Mouse (Mus musculus) lung, postnatal 14 days (tissue): ENCODE data around the gene Ncf2.

Experiments
- DNase-seq: peaks from one replicate; pipeline ENCODE4 v3.0.0; 2021

Ncf2 gene

DNA sequence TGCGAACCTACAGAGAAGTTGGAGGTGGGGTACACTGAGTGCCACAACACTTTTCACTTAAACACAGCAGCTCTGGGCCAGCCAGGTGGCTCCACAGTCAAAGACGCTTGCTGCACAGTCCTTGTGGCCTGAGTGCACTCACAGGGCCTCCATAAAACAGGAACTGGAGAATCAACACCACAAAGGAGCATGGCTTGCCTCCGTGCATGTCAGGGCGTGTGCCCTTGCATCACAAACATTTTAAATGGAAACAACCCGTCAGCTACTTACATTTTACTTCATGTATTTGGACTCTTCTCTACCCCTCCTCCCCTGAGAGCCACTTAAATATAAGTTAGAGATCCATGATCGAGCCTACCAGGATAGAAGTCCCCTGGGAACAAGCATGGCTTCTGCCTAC is 32.3 kb downstream of the Ncf2 start:
- no peak for DNase-seq

DNA sequence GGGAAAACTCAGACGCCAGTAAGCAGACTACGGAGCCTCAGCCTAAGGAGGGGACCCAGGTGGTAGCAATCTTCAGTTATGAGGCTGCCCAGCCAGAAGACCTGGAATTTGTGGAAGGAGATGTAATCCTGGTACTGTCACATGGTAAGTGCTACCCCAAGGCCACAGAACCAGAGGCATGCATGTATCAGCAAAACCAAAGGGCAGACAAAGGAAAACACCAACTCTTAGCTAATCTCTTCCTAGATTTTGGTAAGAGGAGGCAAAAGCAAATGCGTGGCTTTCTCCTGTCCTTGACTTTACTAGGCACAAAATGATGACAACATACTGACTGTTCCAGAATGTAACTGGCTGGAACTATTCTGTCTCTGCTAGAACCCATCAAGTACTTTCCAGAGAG is 35.1 kb downstream of the Ncf2 start:
- DNase-seq = no peak

GRCm38 (mm10) chr1:152838026-152838702 is 38.2 kb downstream of the Ncf2 start:
- DNase-seq = no peak

DNA sequence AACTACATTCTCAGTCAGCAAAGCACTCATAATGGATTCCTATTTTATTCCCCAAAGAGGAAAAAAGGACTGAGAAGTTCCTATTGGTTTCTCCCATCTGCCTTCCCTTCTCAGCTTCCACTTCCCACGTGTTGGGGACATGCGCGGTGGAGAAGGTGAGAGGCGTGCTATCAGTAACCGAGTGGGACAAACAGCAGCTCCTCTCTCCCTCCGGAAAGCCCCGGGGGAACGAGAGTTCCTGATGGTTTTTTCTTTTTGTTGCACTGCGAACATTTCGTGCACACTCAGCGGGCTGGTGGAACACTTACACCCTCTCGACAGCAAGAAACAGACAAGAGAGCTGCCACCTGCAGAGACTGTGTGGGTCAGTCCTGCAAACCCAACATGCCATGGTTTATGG is 38.8 kb downstream of the Ncf2 start:
- no peak for DNase-seq

- DNase-seq = no peak
Measured at GRCm38 (mm10) chr1:152840343-152840742, 40.3 kb downstream of the Ncf2 start.

GRCm38 (mm10) chr1:152841057-152841456 is 41.1 kb downstream of the Ncf2 start:
- DNase-seq = no peak

- DNase-seq = no peak
Measured at GRCm38 (mm10) chr1:152844634-152845033, 44.6 kb downstream of the Ncf2 start.

- DNase-seq = no peak
Measured at GRCm38 (mm10) chr1:152845211-152845730, 45.3 kb downstream of the Ncf2 start.

- no peak for DNase-seq
Measured at GRCm38 (mm10) chr1:152846856-152847255, 46.9 kb downstream of the Ncf2 start.

- DNase-seq = no peak
Measured at GRCm38 (mm10) chr1:152869901-152870300, 69.9 kb downstream of the Ncf2 start.

- no peak for DNase-seq
Measured at GRCm38 (mm10) chr1:152871031-152871430, 71.0 kb downstream of the Ncf2 start.
